Mouse (Mus musculus) forebrain, embryonic 16.5 days (tissue): ENCODE results near the gene Tbc1d17. TPM values are rescaled to one million over a fixed set of nuclear protein-coding genes. Genes with fewer than 3 reads are reported as not detected.
A peak's percentile ranks its signal among the peaks of the same experiment; 100 is the strongest.

ENCODE experiments used
- ATAC-seq: fragments of 200-750 bp; cut with Nextera tagmentation; 2 replicates; pipeline ENCODE4 v1.8.0; 2017; ENCODE audit warnings: mild to moderate bottlenecking, moderate library complexity
- H3K27ac ChIP-seq: fragments of 300-500 bp; sonication (generic); 2 replicates; pipeline ENCODE4 v1.5.1; 2014; ENCODE audit warnings: low read length, control low read depth
- H3K27me3 ChIP-seq: fragments of 300-500 bp; sonication (generic); replicated peaks from 2 replicates; pipeline ENCODE4 v1.6.1; 2014; ENCODE audit warnings: low read length; ENCODE audit not compliant: control insufficient read depth, insufficient read depth
- H3K36me3 ChIP-seq: fragments of 300-500 bp; sonication (generic); 2 replicates; pipeline ENCODE4 v1.6.1; 2014; ENCODE audit not compliant: control insufficient read depth, insufficient read depth
- H3K4me1 ChIP-seq: fragments of 300-500 bp; sonication (generic); replicated peaks from 2 replicates; pipeline ENCODE4 v1.6.1; 2014; ENCODE audit warnings: low read length; ENCODE audit not compliant: control insufficient read depth, insufficient read depth
- H3K4me2 ChIP-seq: fragments of 300-500 bp; sonication (generic); 2 replicates; pipeline ENCODE4 v1.6.1; 2014; ENCODE audit warnings: mild to moderate bottlenecking, low read length, control low read depth
- H3K4me3 ChIP-seq: fragments of 300-500 bp; sonication (generic); replicated peaks from 2 replicates; pipeline ENCODE4 v1.5.1; 2014; ENCODE audit warnings: mild to moderate bottlenecking, low read length, control low read depth
- H3K9ac ChIP-seq: fragments of 300-500 bp; sonication (generic); replicated peaks from 2 replicates; pipeline ENCODE4 v1.6.1; 2014; ENCODE audit warnings: low read depth, low read length, control low read depth
- H3K9me3 ChIP-seq: fragments of 300-500 bp; sonication (generic); 2 replicates; pipeline ENCODE4 v1.6.1; 2016; ENCODE audit warnings: low read length; ENCODE audit not compliant: control insufficient read depth
- WGBS: fragments of 180-500 bp; shearing (Covaris S2); extraction: QIAGEN DNeasy Blood & Tissue Kit; methylation state at CpG from one replicate; pipeline ENCODE4 v1.1.7; 2014; 5-methylcytosine and 5-hydroxymethylcytosine counted together
- polyA plus RNA-seq: library from polyadenylated mRNA; unstranded; fragments of >200 nt; fragmentation: Nextera tagmentation; extraction: Ambion mirVana; gene quantifications from 2 replicates; pipeline ENCODE4 v1.2.1, GENCODE M21; 2015

The Tbc1d17 gene
- polyA plus RNA-seq, 1 experiment from 2014 or later, result 122 TPM

- ATAC-seq, result no peak
- Histone ChIP-seq H3K36me3 (peaks cover 28% of the 10 kb centered on the region), H3K27me3 (no peaks in the 10 kb centered on the region), H3K4me3 (no peak overlapping the region), H3K4me2 (no peak overlapping the region), H3K4me1 (peaks cover 44% of the 10 kb centered on the region), H3K9me3 (no peaks in the 10 kb centered on the region), H3K9ac (no peak overlapping the region), H3K27ac (no peak overlapping the region)
- 80% methylated on average over 24 of the region's 24 CpGs for WGBS
These were observed 16.0 kb upstream of the Tbc1d17 start for GRCm38 (mm10) chr7:44864595-44865542.

GRCm38 (mm10) chr7:44863982-44864494 is 15.2 kb upstream of the Tbc1d17 start:
- no peaks in the 10 kb centered on the region for H3K9me3 ChIP-seq
- H3K4me2 ChIP-seq, result no peak overlapping the region
- 82% methylated on average over 11 of the region's 11 CpGs for WGBS
- peaks cover 28% of the 10 kb centered on the region for H3K36me3 ChIP-seq
- no peak for ATAC-seq
- no peak overlapping the region for H3K9ac ChIP-seq
- H3K27ac ChIP-seq, result no peak overlapping the region
- H3K4me3 ChIP-seq, result no peak overlapping the region
- no peaks in the 10 kb centered on the region for H3K27me3 ChIP-seq
- H3K4me1 ChIP-seq, result peaks cover 44% of the 10 kb centered on the region

- Histone ChIP-seq H3K9ac (no peak overlapping the region), H3K4me1 (peaks cover 48% of the 10 kb centered on the region), H3K9me3 (no peaks in the 10 kb centered on the region), H3K4me2 (no peak overlapping the region), H3K36me3 (peaks cover 28% of the 10 kb centered on the region), H3K27ac (no peak overlapping the region), H3K4me3 (no peak overlapping the region), H3K27me3 (no peaks in the 10 kb centered on the region)
- 90% methylated on average over 14 of the region's 14 CpGs for WGBS
- ATAC-seq, result no peak
These were observed 14.3 kb upstream of the Tbc1d17 start for GRCm38 (mm10) chr7:44863210-44863609.

GRCm38 (mm10) chr7:44862434-44862833 is 13.6 kb upstream of the Tbc1d17 start:
- Histone ChIP-seq H3K27me3 (no peaks in the 10 kb centered on the region), H3K4me2 (no peak overlapping the region), H3K4me3 (no peak overlapping the region), H3K36me3 (peaks cover 28% of the 10 kb centered on the region), H3K9ac (no peak overlapping the region), H3K9me3 (no peaks in the 10 kb centered on the region), H3K27ac (no peak overlapping the region), H3K4me1 (peaks cover 48% of the 10 kb centered on the region)
- no peak for ATAC-seq
- 78% methylated on average over 8 of the region's 8 CpGs for WGBS

- Histone ChIP-seq H3K4me1 (peaks cover 41% of the 10 kb centered on the region), H3K9ac (no peak overlapping the region), H3K4me2 (no peak overlapping the region), H3K36me3 (peaks cover 28% of the 10 kb centered on the region), H3K27ac (no peak overlapping the region), H3K4me3 (no peak overlapping the region), H3K9me3 (no peaks in the 10 kb centered on the region), H3K27me3 (no peaks in the 10 kb centered on the region)
- 75% methylated on average over 14 of the region's 14 CpGs for WGBS
- no peak for ATAC-seq
These were observed 12.5 kb upstream of the Tbc1d17 start for GRCm38 (mm10) chr7:44861429-44861816.

- H3K4me1 ChIP-seq, result peaks cover 36% of the 10 kb centered on the region
- H3K4me3 ChIP-seq, result no peak overlapping the region
- no peaks in the 10 kb centered on the region for H3K9me3 ChIP-seq
- peaks cover 28% of the 10 kb centered on the region for H3K36me3 ChIP-seq
- no peak overlapping the region for H3K9ac ChIP-seq
- ATAC-seq, result peak; percentile 22; the same call in 1 of the 2 replicates
- WGBS, result 53% methylated on average over 22 of the region's 22 CpGs
- no peak overlapping the region for H3K4me2 ChIP-seq
- H3K27me3 ChIP-seq, result no peaks in the 10 kb centered on the region
- peak overlapping the region; percentile 52; the same call in 1 of the 2 replicates for H3K27ac ChIP-seq
These were observed 11.9 kb upstream of the Tbc1d17 start for GRCm38 (mm10) chr7:44860576-44861428.

- Histone ChIP-seq H3K4me1 (peaks cover 31% of the 10 kb centered on the region), H3K27me3 (no peaks in the 10 kb centered on the region), H3K27ac (no peak overlapping the region), H3K4me3 (no peak overlapping the region), H3K9ac (no peak overlapping the region), H3K36me3 (peaks cover 23% of the 10 kb centered on the region), H3K4me2 (no peak overlapping the region), H3K9me3 (no peaks in the 10 kb centered on the region)
- ATAC-seq, result no peak
- 91% methylated on average over 11 of the region's 11 CpGs for WGBS
These were observed 11.0 kb upstream of the Tbc1d17 start for GRCm38 (mm10) chr7:44859896-44860295.

GRCm38 (mm10) chr7:44857905-44858304 is 9.0 kb upstream of the Tbc1d17 start:
- peak overlapping the region; percentile 79 for H3K9ac ChIP-seq
- no peaks in the 10 kb centered on the region for H3K9me3 ChIP-seq
- H3K4me3 ChIP-seq, result peak overlapping the region; percentile 67
- peaks cover 44% of the 10 kb centered on the region for H3K4me1 ChIP-seq
- no peak for ATAC-seq
- WGBS, result 25% methylated on average over 8 of the region's 8 CpGs
- H3K36me3 ChIP-seq, result peaks cover 11% of the 10 kb centered on the region
- peak overlapping the region; percentile 61 for H3K4me2 ChIP-seq
- H3K27ac ChIP-seq, result no peak overlapping the region
- H3K27me3 ChIP-seq, result no peaks in the 10 kb centered on the region

- under 1% methylated on average over 32 of the region's 32 CpGs for WGBS
- Histone ChIP-seq H3K36me3 (peaks cover 4% of the 10 kb centered on the region; the same call in 1 of the 2 replicates), H3K4me1 (peaks cover 44% of the 10 kb centered on the region), H3K9me3 (no peaks in the 10 kb centered on the region), H3K27ac (peak within 1 kb of the TSS; percentile 87), H3K4me3 (peak within 1 kb of the TSS; percentile 67), H3K27me3 (no peaks in the 10 kb centered on the region), H3K4me2 (peak within 1 kb of the TSS; percentile 61), H3K9ac (peak within 1 kb of the TSS; percentile 79)
- peak; percentile 69 for ATAC-seq
These were observed 8.2 kb upstream of the Tbc1d17 start, which contains the start of gene Pnkp for GRCm38 (mm10) chr7:44857042-44857552. Gene Pnkp (plus strand): TSS chr7:44857139.
